Mouse (Mus musculus): ENCODE measurements at regions not wholly inside any gene's neighbourhood (a gene's known extent, or its start where the extent isn't known, plus 50 kb on each side); places are given as distances from the start of the nearest gene placed in this dataset.

DNA sequence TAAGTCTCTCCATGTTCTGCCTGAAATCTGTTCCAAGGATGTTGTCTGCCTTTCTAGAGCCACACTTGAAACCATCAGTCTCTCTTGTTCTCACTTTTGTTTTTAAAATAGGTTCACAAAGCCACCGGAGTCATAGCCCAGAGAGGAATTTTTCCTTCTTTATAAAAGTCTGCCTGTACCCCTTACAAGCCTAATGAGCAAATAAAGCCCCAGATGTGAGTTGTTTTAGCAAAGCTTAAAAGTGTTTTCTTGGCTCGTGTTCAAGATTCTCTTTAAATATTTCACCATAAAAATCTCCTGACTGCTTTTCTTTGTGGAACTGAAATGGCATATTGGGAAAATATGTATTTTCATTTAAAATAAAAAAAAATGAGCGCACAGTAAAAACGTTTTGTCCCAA is 521.3 kb downstream of the Ptprc start:
- no peak for TF ChIP-seq GATA1 (IDR thresholded peaks at IDR 0.05; ENCODE audit: borderline replicate concordance, low read length)
- no peak for TF ChIP-seq FLI1 (IDR thresholded peaks at IDR 0.05; ENCODE audit: low read length)
